ENCODE assay signal across 21 mouse cellular contexts in the genomic region with DNA sequence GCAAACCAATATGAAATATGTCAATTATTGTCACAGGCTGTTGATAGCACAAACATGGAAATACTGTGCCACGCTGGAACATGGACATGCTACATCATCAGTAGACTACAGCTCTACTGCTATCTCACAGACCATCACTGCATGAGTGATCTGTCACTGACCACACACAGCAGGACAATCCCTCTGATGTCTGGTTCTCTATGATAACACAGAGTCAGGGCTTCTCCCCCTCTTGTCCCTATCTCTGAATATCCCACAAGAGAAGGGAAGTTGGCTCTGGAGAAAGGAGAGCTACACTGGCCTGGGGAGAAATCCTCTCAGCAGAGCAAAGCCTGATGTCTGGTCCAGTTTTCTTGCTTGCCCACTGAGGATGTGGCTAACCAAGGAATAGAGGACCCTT.
DNase-seq lines count a peak whose midpoint lies in the region; ATAC-seq and TF ChIP-seq lines count a peak whose summit lies in the region.
"Had no signal": no experiment of that assay in that cellular context is flagged by ENCODE, and none has a peak within 500 bp of the region (broad histone marks: within the 10 kb centered on the region; RNA-seq: fewer than 3 reads in every experiment).

No protein-coding gene starts in this region.

- 80% methylated on average over 1 of the region's 1 CpGs for WGBS in cerebellum, adult 2 months
- 36% methylated on average over 1 of the region's 1 CpGs for WGBS in liver, embryonic 11.5 days
- 22% methylated on average over 1 of the region's 1 CpGs for WGBS in liver, embryonic 12.5 days (ENCODE audit: insufficient replicate concordance)
- 82% methylated on average over 1 of the region's 1 CpGs for WGBS in intestine, embryonic 15.5 days

- peak overlapping the region; percentile 52 for H3K27ac ChIP-seq in cerebellum, adult 2 months (ENCODE audit: insufficient read depth, low read length)
- no peak overlapping the region for H3K27ac ChIP-seq in liver, embryonic 11.5 days (ENCODE audit: low read depth, low read length)
- no peak overlapping the region for H3K27ac ChIP-seq in liver, embryonic 12.5 days
- no peak overlapping the region for H3K27ac ChIP-seq in intestine, embryonic 15.5 days
- H3K27ac ChIP-seq: embryonic facial prominence, embryonic 10.5 days; heart, embryonic 13.5 days; macrophage had no signal

- no peak for TF ChIP-seq POLR2A in cerebellum, adult 2 months (IDR thresholded peaks at IDR 0.05; ENCODE audit: borderline replicate concordance, insufficient read depth, low read length)

- H3K36me3 ChIP-seq in liver, embryonic 11.5 days (ENCODE audit: control insufficient read depth, insufficient read depth, low read length): no peaks in the 10 kb centered on the region
- H3K36me3 ChIP-seq in liver, embryonic 12.5 days: no peaks in the 10 kb centered on the region
- no peaks in the 10 kb centered on the region for H3K36me3 ChIP-seq in intestine, embryonic 15.5 days

- H3K4me1 ChIP-seq in cerebellum, adult 2 months (ENCODE audit: control insufficient read depth, insufficient read depth, low read length): peaks cover 13% of the 10 kb centered on the region
- peaks cover 15% of the 10 kb centered on the region for H3K4me1 ChIP-seq in liver, embryonic 11.5 days (replicated peaks; ENCODE audit: control insufficient read depth, insufficient read depth, low read length)
- H3K4me1 ChIP-seq in liver, embryonic 12.5 days: peaks cover 21% of the 10 kb centered on the region
- peaks cover 5% of the 10 kb centered on the region; the same call in 1 of the 2 replicates for H3K4me1 ChIP-seq in intestine, embryonic 15.5 days (replicated peaks)

- H3K4me3 ChIP-seq in cerebellum, adult 2 months (replicated peaks; ENCODE audit: insufficient read depth, low read depth, low read length): no peak overlapping the region
- no peak overlapping the region for H3K4me3 ChIP-seq in liver, embryonic 11.5 days (ENCODE audit: low read depth, low read length)
- no peak overlapping the region for H3K4me3 ChIP-seq in liver, embryonic 12.5 days
- no peak overlapping the region for H3K4me3 ChIP-seq in intestine, embryonic 15.5 days (replicated peaks)
- H3K4me3 ChIP-seq: embryonic facial prominence, embryonic 10.5 days; heart, embryonic 13.5 days had no signal

- H3K4me2 ChIP-seq in liver, embryonic 11.5 days: no peak overlapping the region
- no peak overlapping the region for H3K4me2 ChIP-seq in liver, embryonic 12.5 days
- no peak overlapping the region for H3K4me2 ChIP-seq in intestine, embryonic 15.5 days (replicated peaks)
- H3K4me2 ChIP-seq: heart, embryonic 13.5 days had no signal

- H3K27me3 ChIP-seq in cerebellum, adult 2 months (ENCODE audit: control insufficient read depth, insufficient read depth, low read length): no peaks in the 10 kb centered on the region
- H3K27me3 ChIP-seq in liver, embryonic 11.5 days (replicated peaks; ENCODE audit: control insufficient read depth, insufficient read depth, low read length): no peaks in the 10 kb centered on the region
- H3K27me3 ChIP-seq in liver, embryonic 12.5 days (replicated peaks): no peaks in the 10 kb centered on the region
- H3K27me3 ChIP-seq in intestine, embryonic 15.5 days (replicated peaks): no peaks in the 10 kb centered on the region
- H3K27me3 ChIP-seq: heart, embryonic 13.5 days had no signal

- no peaks in the 10 kb centered on the region for H3K9me3 ChIP-seq in liver, embryonic 11.5 days (ENCODE audit: control insufficient read depth, low read length)
- H3K9me3 ChIP-seq in liver, embryonic 12.5 days (replicated peaks): no peaks in the 10 kb centered on the region
- no peaks in the 10 kb centered on the region for H3K9me3 ChIP-seq in intestine, embryonic 15.5 days
- H3K9me3 ChIP-seq: embryonic facial prominence, embryonic 10.5 days; heart, embryonic 13.5 days had no signal

- no peak for DNase-seq in cerebellum, adult 2 months
- no peak for DNase-seq in cerebellum, adult 8-10 months
- DNase-seq in liver, embryonic 11.5 days (ENCODE audit: low spot score): no peak
- DNase-seq in liver: no peak
- DNase-seq in embryo, embryonic 9.5 days (ENCODE audit: extremely low spot score): no peak
- DNase-seq: adrenal gland, postnatal 36 days; cerebellum, adult 11-12 months; cerebellum, postnatal 36 days; gastrocnemius, postnatal 36 days; heart, postnatal 36 days; retina, postnatal 1 day had no signal

- no peak for TF ChIP-seq CTCF in cerebellum, adult 2 months (IDR thresholded peaks at IDR 0.05; ENCODE audit: borderline replicate concordance, insufficient read depth, low read depth, low read length)

- H3K9ac ChIP-seq in liver, embryonic 11.5 days (ENCODE audit: low read depth, low read length): no peak overlapping the region
- H3K9ac ChIP-seq in liver, embryonic 12.5 days: no peak overlapping the region
- no peak overlapping the region for H3K9ac ChIP-seq in intestine, embryonic 15.5 days
- H3K9ac ChIP-seq: heart, embryonic 13.5 days had no signal

- ATAC-seq in liver, embryonic 11.5 days (replicated peaks; ENCODE audit: low FRiP score): peak; percentile 87
- ATAC-seq in liver, embryonic 12.5 days: peak; percentile 79; the same call in 1 of the 2 replicates
- ATAC-seq in megakaryocyte-erythroid progenitor cell, adult 5-6 weeks (replicated peaks; ENCODE audit: low FRiP score, low TSS enrichment, poor library complexity, severe bottlenecking): peak; percentile 85
- no peak for ATAC-seq in intestine, embryonic 15.5 days
- ATAC-seq: CD4-positive, CD25-positive, alpha-beta regulatory T cell, adult 4 months; forebrain, embryonic 14.5 days; hindbrain, embryonic 16.5 days; intestine, postnatal 0 days had no signal
